Mouse (Mus musculus) activated CD4-positive, CD25-positive, alpha-beta regulatory T cell, adult 4 months (primary cell): ENCODE measurements around the gene Ppm1h. TPM values are rescaled to one million over a fixed set of nuclear protein-coding genes. Genes with fewer than 3 reads are reported as not detected.

Experiments used
- ATAC-seq: one replicate; pipeline ENCODE4 v1.8.0; 2017
- polyA plus RNA-seq, 2 experiments: library from polyadenylated mRNA; unstranded; fragments of 100-300 nt; shearing (Covaris generic); gene quantifications; one replicate each; pipeline ENCODE4 v1.2.1; 2017

The Ppm1h gene
- polyA plus RNA-seq, 2 experiments from 2014 or later: 37.4 to 45.1 TPM

- ATAC-seq: no peak
These were observed 26.3 kb downstream of the Ppm1h start for GRCm38 (mm10) chr10:122704901-122705300.

GRCm38 (mm10) chr10:122705457-122705856, 26.9 kb downstream of the Ppm1h start:
- ATAC-seq: no peak

- no peak for ATAC-seq
These were observed 32.8 kb downstream of the Ppm1h start for GRCm38 (mm10) chr10:122711381-122711811.

GRCm38 (mm10) chr10:122712307-122712706, 33.7 kb downstream of the Ppm1h start:
- ATAC-seq: no peak

- ATAC-seq: no peak
These were observed 37.3 kb downstream of the Ppm1h start for GRCm38 (mm10) chr10:122715856-122716255.

- no peak for ATAC-seq
These were observed 37.7 kb downstream of the Ppm1h start for GRCm38 (mm10) chr10:122716286-122716685.

GRCm38 (mm10) chr10:122716739-122717474, 38.3 kb downstream of the Ppm1h start:
- ATAC-seq: no peak

GRCm38 (mm10) chr10:122717754-122718415, 39.3 kb downstream of the Ppm1h start:
- ATAC-seq: peak; percentile 83

- ATAC-seq: no peak
These were observed 40.4 kb downstream of the Ppm1h start for GRCm38 (mm10) chr10:122718951-122719350.

- ATAC-seq: no peak
These were observed 43.5 kb downstream of the Ppm1h start for GRCm38 (mm10) chr10:122722111-122722510.

GRCm38 (mm10) chr10:122724692-122725091, 46.1 kb downstream of the Ppm1h start:
- ATAC-seq: no peak

GRCm38 (mm10) chr10:122727228-122727627, 48.7 kb downstream of the Ppm1h start:
- ATAC-seq: peak; percentile 57

- ATAC-seq: peak; percentile 60
These were observed 49.6 kb downstream of the Ppm1h start for GRCm38 (mm10) chr10:122728172-122728571.

- ATAC-seq: no peak
These were observed 53.6 kb downstream of the Ppm1h start for GRCm38 (mm10) chr10:122732146-122732545.

GRCm38 (mm10) chr10:122734521-122734920, 56.0 kb downstream of the Ppm1h start:
- no peak for ATAC-seq

GRCm38 (mm10) chr10:122735284-122735784, 56.8 kb downstream of the Ppm1h start:
- ATAC-seq: no peak

GRCm38 (mm10) chr10:122736835-122737234, 58.3 kb downstream of the Ppm1h start:
- ATAC-seq: no peak

- ATAC-seq: peak; percentile 35
These were observed 60.0 kb downstream of the Ppm1h start for GRCm38 (mm10) chr10:122738526-122738925.

GRCm38 (mm10) chr10:122739037-122739436, 60.5 kb downstream of the Ppm1h start:
- ATAC-seq: peak; percentile 81

- ATAC-seq: no peak
These were observed 61.6 kb downstream of the Ppm1h start for GRCm38 (mm10) chr10:122740117-122740516.

GRCm38 (mm10) chr10:122741191-122741590, 62.6 kb downstream of the Ppm1h start:
- no peak for ATAC-seq

GRCm38 (mm10) chr10:122742136-122742535, 63.6 kb downstream of the Ppm1h start:
- peak; percentile 26 for ATAC-seq

GRCm38 (mm10) chr10:122743361-122743760, 64.8 kb downstream of the Ppm1h start:
- ATAC-seq: no peak

GRCm38 (mm10) chr10:122744970-122745369, 66.4 kb downstream of the Ppm1h start:
- ATAC-seq: no peak
